Mouse (Mus musculus) splenic B cell, adult 2 months (primary cell): Measurements from ENCODE around the gene H2-Eb2.

ENCODE experiments used
- DNase-seq: peaks from one replicate; pipeline ENCODE4 v3.0.0-alpha.2; 2011; ENCODE audit warnings: low read depth, low spot score
- H3K27me3 ChIP-seq: 2 replicates; pipeline ENCODE4 v1.6.1; 2012; ENCODE audit warnings: mild to moderate bottlenecking, low read length, moderate library complexity, mixed read lengths; ENCODE audit not compliant: control insufficient read depth, poor library complexity, insufficient read depth, severe bottlenecking
- H3K36me3 ChIP-seq: 2 replicates; pipeline ENCODE4 v1.6.1; 2012; ENCODE audit warnings: mild to moderate bottlenecking, low read length, moderate library complexity, mixed read lengths; ENCODE audit not compliant: control insufficient read depth, poor library complexity, insufficient read depth, severe bottlenecking

The H2-Eb2 gene

DNA sequence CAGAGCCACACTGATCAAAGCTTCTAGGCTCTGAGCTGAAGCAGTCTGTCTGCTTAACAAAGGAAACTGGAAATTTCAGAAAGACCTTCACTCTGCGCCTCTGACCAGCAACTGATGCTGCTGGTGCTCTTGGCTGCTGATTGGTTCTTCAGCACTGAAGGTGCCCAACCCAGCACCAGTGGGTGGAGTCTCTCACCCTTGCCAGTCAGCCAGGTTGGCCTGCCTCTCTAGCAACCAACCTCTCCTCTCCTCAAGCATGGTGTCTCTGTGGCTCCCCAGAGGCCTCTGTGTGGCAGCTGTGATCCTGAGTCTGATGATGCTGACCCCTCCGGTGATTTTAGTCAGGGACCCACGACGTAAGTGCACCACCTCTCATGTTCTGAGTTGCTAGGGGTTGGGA is at the start of gene H2-Eb2:
H2-Eb2 (plus strand) TSS at position 230 of the 400 bp plus-strand sequence.
- Histone ChIP-seq H3K36me3 (no peaks in the 10 kb centered on the region), H3K27me3 (no peaks in the 10 kb centered on the region)
- peak; percentile 94 for DNase-seq

DNA sequence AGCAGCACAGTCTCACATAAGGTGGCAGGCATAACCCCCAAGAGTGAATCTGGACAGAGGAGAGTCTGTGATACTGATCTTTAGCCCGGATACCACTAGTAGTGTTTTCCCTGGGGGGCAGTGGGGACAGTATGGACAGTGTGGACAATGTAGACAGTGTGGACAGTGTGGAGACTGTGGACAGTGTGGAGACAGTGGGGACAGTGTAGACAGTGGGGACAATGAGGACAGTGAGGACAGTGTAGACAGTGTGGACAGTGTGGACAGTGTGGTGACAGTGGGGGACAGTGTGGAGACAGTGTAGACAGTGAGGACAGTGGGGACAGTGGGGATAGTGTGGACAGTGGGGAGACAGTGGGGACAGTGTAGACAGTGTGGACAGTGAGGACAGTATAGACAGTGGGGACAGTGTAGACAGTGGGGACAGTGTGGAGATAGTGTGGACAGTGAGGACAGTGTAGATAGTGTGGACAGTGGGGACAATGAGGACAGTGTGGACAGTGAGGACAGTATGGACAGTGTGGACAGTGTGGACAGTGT is 44.9 kb upstream of the H2-Eb2 start:
- H3K27me3 ChIP-seq = no peaks in the 10 kb centered on the region
- H3K36me3 ChIP-seq = peaks cover 73% of the 10 kb centered on the region
- no peak for DNase-seq

DNA sequence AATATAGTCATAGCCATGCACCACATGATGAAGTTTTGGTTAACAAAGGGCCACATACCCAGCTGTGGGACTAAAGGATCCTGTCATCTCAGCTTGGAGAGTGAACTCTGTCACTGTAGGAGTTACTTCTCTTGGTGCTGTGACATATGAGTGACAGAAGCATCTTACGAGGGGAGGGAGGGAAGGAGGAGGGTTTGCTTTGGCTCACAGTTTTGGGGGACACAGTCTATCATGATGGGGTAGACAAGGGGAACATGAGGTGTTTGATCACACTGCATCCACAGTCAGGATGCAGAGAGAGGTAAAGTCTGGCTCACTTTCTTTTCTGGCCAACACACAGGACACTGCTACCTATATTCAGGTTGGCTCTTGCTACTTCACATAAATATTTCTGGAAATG is 43.6 kb upstream of the H2-Eb2 start:
- no peaks in the 10 kb centered on the region for H3K27me3 ChIP-seq
- peaks cover 80% of the 10 kb centered on the region for H3K36me3 ChIP-seq
- peak; percentile 60 for DNase-seq

DNA sequence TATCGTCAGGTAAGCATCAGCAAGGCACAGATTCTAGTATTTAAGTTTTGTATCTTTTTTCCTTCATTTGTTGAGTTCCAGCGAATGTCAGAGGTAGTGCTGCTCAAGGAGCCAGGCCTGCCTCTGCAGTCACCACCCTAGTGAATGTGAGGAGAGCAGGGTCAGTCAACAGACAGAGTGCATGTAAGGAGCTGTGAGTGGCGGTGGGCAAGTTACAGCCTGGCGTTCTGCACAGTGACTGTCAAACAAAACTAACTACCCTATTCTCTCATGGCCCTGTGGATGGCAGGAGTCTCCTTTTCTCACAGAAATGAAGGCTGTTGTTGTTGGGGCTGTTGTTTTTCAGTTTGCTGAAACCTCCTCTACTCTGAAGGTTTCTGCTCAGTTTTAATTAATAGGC is 40.1 kb upstream of the H2-Eb2 start:
- peak; percentile 62 for DNase-seq
- H3K27me3 ChIP-seq = no peaks in the 10 kb centered on the region

DNA sequence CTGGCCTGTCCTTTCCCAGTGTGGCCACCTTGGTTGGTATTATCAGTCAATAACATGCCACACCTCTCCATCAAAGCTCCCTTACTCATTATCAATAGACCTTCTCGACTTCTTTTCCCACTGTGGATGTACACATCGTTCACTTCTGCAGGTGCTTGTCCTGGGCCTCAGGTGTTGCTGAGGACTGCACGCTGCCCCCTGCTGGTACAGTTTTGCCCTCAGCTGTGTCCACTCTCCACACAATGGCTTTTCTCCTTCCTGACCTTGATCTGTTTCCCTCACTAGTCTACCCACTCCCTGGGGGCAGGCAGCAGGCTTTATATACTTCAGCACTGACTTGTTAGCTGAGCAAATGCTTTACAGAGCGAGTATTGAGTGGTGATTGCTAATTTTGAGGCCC is 39.6 kb upstream of the H2-Eb2 start:
- H3K27me3 ChIP-seq = no peaks in the 10 kb centered on the region
- peaks cover 56% of the 10 kb centered on the region for H3K36me3 ChIP-seq
- DNase-seq = peak; percentile 93

More for the DNA sequence above, 40.1 kb upstream of the H2-Eb2 start:
- H3K36me3 ChIP-seq = peaks cover 59% of the 10 kb centered on the region

DNA sequence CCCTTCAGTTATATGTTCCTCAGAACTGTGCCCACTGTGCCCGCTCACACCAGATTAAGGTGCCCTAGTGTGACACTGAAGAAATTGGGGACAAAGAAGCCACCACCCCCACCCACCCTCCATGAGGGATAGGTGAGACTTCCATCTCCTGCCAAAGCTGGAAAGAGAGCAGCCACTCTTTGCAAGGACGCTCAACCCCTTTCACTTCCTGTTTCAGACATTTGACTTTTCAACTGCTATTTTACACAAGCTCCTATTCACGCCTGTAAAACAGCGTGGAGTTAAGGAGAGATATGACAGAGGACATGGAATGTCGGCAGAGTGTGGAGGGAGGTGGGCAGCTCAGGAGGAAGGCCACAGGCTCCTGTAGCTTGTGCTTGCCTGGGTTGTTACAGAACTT is 39.0 kb upstream of the H2-Eb2 start:
- H3K36me3 ChIP-seq = peaks cover 50% of the 10 kb centered on the region
- DNase-seq = peak; percentile 78

DNA sequence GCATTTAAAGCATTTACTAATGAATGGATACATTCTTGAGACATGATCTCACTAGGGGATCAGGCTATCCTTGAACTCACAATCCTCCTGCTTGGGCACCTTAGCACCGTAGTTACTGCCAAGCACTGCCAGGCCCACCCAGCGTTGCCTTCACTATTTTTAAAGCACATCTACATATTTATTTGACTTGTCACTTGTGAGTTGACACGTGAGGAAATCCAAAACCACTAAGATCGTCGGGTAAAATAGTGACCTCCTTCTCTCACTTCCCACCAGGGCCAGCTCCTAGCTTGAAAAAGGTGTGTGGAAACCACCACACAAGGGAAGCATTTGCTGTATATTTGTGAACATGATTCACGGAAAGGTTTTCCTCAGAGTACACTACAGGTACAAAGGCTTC is 38.5 kb upstream of the H2-Eb2 start:
- Histone ChIP-seq H3K27me3 (no peaks in the 10 kb centered on the region), H3K36me3 (peaks cover 46% of the 10 kb centered on the region)
- DNase-seq = peak; percentile 80

More for the DNA sequence above, 39.0 kb upstream of the H2-Eb2 start:
- no peaks in the 10 kb centered on the region for H3K27me3 ChIP-seq

DNA sequence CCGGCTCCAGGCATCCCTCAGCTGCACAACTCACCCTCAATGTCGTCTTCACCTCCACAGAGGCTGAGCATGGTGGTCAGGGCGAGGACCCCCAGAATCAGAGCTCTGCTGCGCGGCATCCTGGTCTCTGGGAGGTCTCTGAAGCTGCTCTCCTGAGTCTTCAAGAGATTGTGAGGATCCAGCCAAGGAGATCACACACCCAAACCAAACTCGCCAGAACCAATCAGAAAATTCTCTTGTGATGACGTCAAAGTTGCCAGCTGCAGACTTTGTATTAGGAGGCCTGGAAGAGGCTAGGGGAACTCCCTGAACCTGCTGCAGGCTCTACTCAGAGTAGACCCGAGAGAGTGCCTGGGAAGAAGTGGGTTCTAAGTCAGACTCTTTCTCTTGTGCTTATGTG is 37.8 kb upstream of the H2-Eb2 start, which contains the start of gene H2-Aa:
H2-Aa (minus strand) TSS at position 176 of the 400 bp plus-strand sequence.
- DNase-seq = peak; percentile 99
- Histone ChIP-seq H3K36me3 (peaks cover 40% of the 10 kb centered on the region), H3K27me3 (no peaks in the 10 kb centered on the region)

DNA sequence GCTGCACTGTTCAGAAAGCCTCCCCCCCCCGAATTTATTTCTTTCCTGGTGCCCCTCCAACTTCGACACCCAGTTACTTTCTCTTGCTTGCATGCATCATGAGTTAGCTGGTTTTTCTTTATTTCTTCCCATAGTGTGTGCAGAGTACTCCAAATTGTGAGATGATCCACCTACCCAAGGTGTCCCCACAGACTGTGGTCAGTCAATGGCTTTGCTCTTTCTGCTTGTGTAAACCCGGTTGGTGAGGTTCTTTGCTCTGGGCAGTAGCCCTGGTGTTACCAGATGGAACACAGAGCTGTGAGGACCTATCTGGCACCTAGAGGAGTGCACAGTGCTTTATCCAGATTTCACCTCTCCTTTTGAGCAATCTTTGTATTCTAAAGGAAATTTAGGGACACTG is 37.3 kb upstream of the H2-Eb2 start:
- Histone ChIP-seq H3K27me3 (no peaks in the 10 kb centered on the region), H3K36me3 (peaks cover 35% of the 10 kb centered on the region)
- no peak for DNase-seq

DNA sequence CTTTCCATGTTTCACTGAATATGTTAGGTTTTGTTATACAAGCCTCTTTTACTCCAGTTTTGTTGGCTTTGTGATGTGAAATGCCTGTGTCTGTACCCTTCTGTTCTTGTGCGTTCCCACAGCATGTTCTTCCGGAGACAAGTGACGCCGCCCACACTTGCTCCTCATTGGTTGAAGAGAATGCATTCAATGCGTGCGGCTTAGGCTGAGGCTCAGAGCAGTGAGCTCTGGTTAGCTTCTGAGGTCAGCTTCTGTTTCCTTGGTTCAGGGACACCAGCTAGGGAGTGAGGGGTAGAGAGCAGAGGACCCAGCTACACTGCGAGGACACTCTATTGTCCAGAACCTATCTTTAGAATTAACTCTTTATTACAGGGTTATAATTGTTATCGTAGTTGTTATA is 33.9 kb upstream of the H2-Eb2 start:
- H3K36me3 ChIP-seq = peaks cover 4% of the 10 kb centered on the region
- DNase-seq = peak; percentile 99
- no peaks in the 10 kb centered on the region for H3K27me3 ChIP-seq

DNA sequence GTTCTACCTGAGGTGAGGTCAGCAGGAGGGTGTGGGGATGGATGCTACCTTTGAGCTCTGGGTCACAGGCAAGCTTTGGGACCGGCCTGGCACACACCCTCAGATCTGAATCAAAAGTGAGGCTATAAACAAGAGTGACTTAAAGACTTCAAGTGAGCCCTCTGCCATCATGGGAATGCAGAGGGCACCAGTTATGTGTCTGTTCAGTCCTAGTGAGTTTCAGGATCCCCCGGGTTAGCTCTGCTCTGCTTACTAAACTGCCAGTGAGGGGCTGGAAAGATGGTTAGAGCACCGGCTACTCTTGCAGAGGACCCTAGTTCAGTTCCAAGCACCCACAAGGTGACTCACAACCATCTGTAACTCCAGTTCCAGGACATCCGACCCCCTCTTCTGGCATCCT is 32.9 kb upstream of the H2-Eb2 start:
- no peaks in the 10 kb centered on the region for H3K36me3 ChIP-seq
- no peak for DNase-seq
- no peaks in the 10 kb centered on the region for H3K27me3 ChIP-seq

DNA sequence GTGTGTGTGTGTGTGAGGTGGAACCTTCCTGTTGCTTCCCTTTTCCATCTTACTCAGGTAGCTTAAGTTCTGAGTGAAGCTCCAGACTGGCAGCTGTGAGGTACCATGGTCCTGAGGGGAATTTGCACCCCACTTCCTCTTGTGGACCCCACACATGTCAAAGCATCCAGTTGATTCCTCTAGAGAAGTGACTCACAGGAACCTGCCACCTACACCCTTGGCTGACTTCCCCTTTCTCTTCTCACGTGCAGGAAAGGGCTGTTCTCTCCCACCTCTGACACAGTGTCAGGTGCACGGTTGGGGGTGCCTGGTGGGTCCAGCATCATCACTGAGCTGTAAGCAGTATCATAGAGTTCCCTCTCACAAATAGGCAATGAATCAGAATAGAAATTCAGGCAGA is 31.9 kb upstream of the H2-Eb2 start:
- DNase-seq = peak; percentile 99
- H3K27me3 ChIP-seq = no peaks in the 10 kb centered on the region
- H3K36me3 ChIP-seq = no peaks in the 10 kb centered on the region

DNA sequence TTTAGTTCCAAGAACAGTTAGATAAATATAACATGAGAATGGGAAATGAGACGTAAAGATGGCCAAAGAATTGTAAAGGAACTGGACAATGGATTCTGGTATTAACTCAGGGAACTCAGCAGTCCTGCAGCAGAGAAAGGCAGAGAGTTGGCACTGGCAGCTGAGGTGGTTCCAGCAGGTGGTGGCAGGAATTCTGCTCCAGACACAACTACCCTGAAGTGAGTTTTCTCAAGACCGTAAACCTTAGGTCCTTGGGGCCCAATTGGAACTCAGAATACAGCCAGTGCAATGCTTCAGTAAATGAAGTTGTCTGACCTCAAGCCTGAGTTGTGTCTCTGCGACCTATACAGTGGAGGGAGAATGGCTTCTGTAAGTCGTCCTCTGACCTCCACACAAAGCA is 31.2 kb upstream of the H2-Eb2 start:
- no peaks in the 10 kb centered on the region for H3K36me3 ChIP-seq

DNA sequence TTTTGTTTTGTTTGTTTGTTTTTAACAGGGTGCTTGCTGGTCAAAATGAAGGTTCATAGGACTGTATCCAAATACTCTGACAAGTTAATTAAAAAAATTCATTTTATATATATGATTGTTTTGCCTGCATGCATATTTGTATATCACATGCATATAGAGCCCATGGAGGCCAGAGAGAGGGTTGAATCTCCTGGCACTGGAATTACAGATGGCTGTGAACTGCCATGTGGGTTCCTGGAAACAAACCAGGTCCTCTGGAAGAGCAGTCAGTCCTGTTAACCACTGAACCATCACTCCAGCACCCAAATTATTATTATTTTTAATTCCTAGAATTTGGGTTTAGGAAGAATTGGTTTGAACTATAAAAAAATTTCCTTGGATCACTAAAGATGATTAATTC is 30.2 kb upstream of the H2-Eb2 start:
- Histone ChIP-seq H3K27me3 (no peaks in the 10 kb centered on the region), H3K36me3 (no peaks in the 10 kb centered on the region)
- DNase-seq = peak; percentile 62

More for the DNA sequence above, 31.2 kb upstream of the H2-Eb2 start:
- H3K27me3 ChIP-seq = no peaks in the 10 kb centered on the region
- DNase-seq = peak; percentile 61

DNA sequence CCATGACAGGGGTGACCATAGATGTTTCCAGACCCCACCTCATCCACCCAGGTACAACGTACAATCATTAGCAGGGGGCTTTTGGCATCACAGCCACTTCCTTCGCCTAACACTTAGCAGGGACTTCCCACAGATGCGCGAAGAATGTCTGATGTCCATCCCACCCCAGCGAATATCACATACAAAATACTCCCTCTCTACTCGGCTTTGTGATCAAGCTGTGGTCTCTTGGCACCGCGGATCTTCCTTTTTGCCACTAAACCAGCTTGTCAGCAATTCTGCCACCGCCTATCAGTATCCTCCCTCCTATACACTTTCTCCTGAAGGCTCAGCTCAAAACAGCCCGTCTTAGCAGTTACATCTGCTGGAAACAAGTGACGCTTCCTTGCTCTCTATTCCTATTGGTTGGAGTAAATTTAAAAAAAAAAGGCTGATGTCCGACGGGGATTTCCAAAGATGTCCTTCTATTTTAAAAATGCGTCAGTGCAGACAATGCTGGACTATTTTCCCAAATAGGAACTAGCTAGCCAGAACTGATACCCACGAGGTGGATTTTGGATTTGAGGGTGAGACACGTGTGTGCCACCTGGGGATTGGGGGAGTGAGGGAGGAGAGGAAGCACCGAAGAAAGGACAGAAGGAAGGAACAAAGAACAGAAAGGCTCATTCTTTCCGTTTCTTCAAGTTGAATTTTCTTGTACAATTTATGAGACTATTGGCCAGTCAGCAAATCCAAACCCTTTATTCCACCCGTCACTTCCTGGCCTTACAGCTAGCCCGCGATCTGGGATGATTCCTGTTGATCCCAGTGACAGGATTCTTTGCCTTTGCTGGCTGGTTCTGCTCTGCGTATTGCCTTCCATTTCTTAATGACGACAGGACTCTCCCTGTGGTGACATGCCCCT is 29.3 kb upstream of the H2-Eb2 start:
- no peaks in the 10 kb centered on the region for H3K36me3 ChIP-seq
- H3K27me3 ChIP-seq = no peaks in the 10 kb centered on the region
- peak; percentile 98 for DNase-seq
